Mouse (Mus musculus) erythroblast, embryonic 14.5 days (primary cell): ENCODE data around the gene Gm6482.
"Not testable (repeated sequence)": the region's sequence is repeated elsewhere in the genome, so short reads cannot be mapped to it uniquely, and the experiment has no call there.

Source experiments
- GATA1 ChIP-seq: IDR thresholded peaks from 2 replicates; pipeline ENCODE4 v1.6.1; 2012; ENCODE audit warnings: low read length, inconsistent platforms, mixed read lengths
- TAL1 ChIP-seq: IDR thresholded peaks from 3 replicates; pipeline ENCODE4 v1.6.1; 2012; ENCODE audit warnings: low read length, inconsistent platforms, mixed read lengths

DNA sequence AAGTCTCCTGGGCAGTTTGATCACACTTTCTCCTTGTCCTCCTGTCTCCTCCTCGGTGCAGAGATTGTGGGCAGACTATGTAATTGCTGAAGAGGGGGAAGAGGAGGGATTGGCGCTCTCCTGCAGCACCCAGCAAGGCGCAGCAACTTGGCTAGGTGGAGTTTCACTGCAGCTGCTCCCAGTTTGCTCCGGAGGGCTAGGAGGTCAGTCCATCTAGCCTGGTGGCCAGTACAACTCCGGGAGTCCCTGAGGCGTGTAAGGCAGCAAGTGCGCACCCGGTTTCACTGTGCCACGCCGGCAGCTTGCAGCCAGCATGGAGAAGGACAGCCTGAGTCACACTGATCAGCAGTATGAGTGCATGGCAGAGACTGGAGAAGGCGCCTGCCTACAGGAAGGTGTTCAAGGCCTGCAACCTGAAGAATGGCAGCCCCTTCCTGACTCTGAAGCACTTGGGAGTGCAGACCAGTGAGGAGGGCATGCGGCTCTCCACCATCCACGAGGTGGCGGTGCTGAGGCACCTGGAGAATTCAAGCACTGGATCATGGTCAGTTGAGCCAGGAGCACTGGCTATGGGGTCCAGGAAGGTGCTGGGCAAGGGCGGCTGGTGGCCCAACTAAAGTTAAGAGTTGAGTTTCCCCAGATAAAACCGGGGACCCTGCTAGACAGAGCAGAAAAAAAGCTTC lies 17.5 kb upstream of the Gm6482 start:
- TF ChIP-seq GATA1, TAL1: not testable (repeated sequence)
